Mouse (Mus musculus): Measurements from ENCODE around the gene Efhd1. TPM values are rescaled to one million over a fixed set of nuclear protein-coding genes. Genes with fewer than 3 reads are reported as not detected.
A peak's percentile ranks its signal among the peaks of the same experiment; 100 is the strongest.

Efhd1 gene
- polyA plus RNA-seq, 1 experiment from 2014 or later: not detected

GRCm38 (mm10) chr1:87316672-87317071, 52.5 kb downstream of the Efhd1 start:
- Histone ChIP-seq H3K36me3 (ENCODE audit: insufficient read depth) (no peaks in the 10 kb centered on the region), H3K27ac (ENCODE audit: low read depth) (no peak overlapping the region)

GRCm38 (mm10) chr1:87321071-87321470, 56.9 kb downstream of the Efhd1 start:
- Histone ChIP-seq H3K9ac (no peak overlapping the region), H3K27me3 (ENCODE audit: insufficient read depth, low read length) (no peaks in the 10 kb centered on the region), H3K4me2 (no peak overlapping the region), H3K9me3 (ENCODE audit: low read depth, low read length) (peaks cover 16% of the 10 kb centered on the region; the same call in 1 of the 2 replicates), H3K4me1 (ENCODE audit: insufficient read depth) (no peaks in the 10 kb centered on the region), H3K36me3 (ENCODE audit: insufficient read depth) (no peaks in the 10 kb centered on the region), H3K27ac (ENCODE audit: low read depth) (no peak overlapping the region), H3K4me3 (ENCODE audit: low read depth, low read length) (no peak overlapping the region)
- no peak for TF ChIP-seq CTCF (IDR thresholded peaks at IDR 0.05; ENCODE audit: low read depth)
- no peak for ATAC-seq (ENCODE audit: insufficient read depth)
- 7% methylated on average over 1 of the region's 1 CpGs for WGBS
- DNase-seq: no peak

More at GRCm38 (mm10) chr1:87316672-87317071, 52.5 kb downstream of the Efhd1 start:
- ATAC-seq (ENCODE audit: insufficient read depth) (no peak), DNase-seq (peak; percentile 78)
- TF ChIP-seq CTCF (IDR thresholded peaks at IDR 0.05; ENCODE audit: low read depth): no peak
- H3K9me3 ChIP-seq (ENCODE audit: low read depth, low read length): peaks cover 16% of the 10 kb centered on the region; the same call in 1 of the 2 replicates
- H3K4me2 ChIP-seq: no peak overlapping the region
- no peaks in the 10 kb centered on the region for H3K27me3 ChIP-seq (ENCODE audit: insufficient read depth, low read length)
- 18% methylated on average over 3 of the region's 3 CpGs for WGBS
- H3K4me1 ChIP-seq (ENCODE audit: insufficient read depth): no peaks in the 10 kb centered on the region
- no peak overlapping the region for H3K9ac ChIP-seq
- no peak overlapping the region for H3K4me3 ChIP-seq (ENCODE audit: low read depth, low read length)

- Histone ChIP-seq H3K27me3 (ENCODE audit: insufficient read depth, low read length) (no peaks in the 10 kb centered on the region), H3K27ac (ENCODE audit: low read depth) (no peak overlapping the region), H3K4me3 (ENCODE audit: low read depth, low read length) (no peak overlapping the region), H3K4me2 (no peak overlapping the region), H3K4me1 (ENCODE audit: insufficient read depth) (no peaks in the 10 kb centered on the region), H3K9me3 (ENCODE audit: low read depth, low read length) (peaks cover 16% of the 10 kb centered on the region; the same call in 1 of the 2 replicates), H3K36me3 (ENCODE audit: insufficient read depth) (no peaks in the 10 kb centered on the region), H3K9ac (no peak overlapping the region)
- TF ChIP-seq CTCF (IDR thresholded peaks at IDR 0.05; ENCODE audit: low read depth): no peak
- no peak for ATAC-seq (ENCODE audit: insufficient read depth)
- 95% methylated on average over 3 of the region's 3 CpGs for WGBS
- DNase-seq: no peak
Measured at GRCm38 (mm10) chr1:87322778-87323177, 58.6 kb downstream of the Efhd1 start.

GRCm38 (mm10) chr1:87324649-87325048, 60.5 kb downstream of the Efhd1 start:
- no peak for ATAC-seq (ENCODE audit: insufficient read depth)
- peaks cover 6% of the 10 kb centered on the region; the same call in 1 of the 2 replicates for H3K9me3 ChIP-seq (ENCODE audit: low read depth, low read length)

GRCm38 (mm10) chr1:87326742-87327163, 62.6 kb downstream of the Efhd1 start, which contains the start of gene Gigyf2:
Gigyf2 (plus strand) TSS chr1:87326998.
- H3K9ac ChIP-seq: peak within 1 kb of the TSS; percentile 95
- peak within 1 kb of the TSS; percentile 64 for H3K4me2 ChIP-seq
- under 1% methylated on average over 36 of the region's 36 CpGs for WGBS
- no peaks in the 10 kb centered on the region for H3K9me3 ChIP-seq (ENCODE audit: low read depth, low read length)
- H3K36me3 ChIP-seq (ENCODE audit: insufficient read depth): peaks cover 5% of the 10 kb centered on the region; the same call in 1 of the 2 replicates
- peak; percentile 96 for DNase-seq
- no peak for TF ChIP-seq CTCF (IDR thresholded peaks at IDR 0.05; ENCODE audit: low read depth)
- H3K4me3 ChIP-seq (ENCODE audit: low read depth, low read length): peak within 1 kb of the TSS; percentile 97
- no peaks in the 10 kb centered on the region for H3K4me1 ChIP-seq (ENCODE audit: insufficient read depth)
- H3K27ac ChIP-seq (ENCODE audit: low read depth): peak within 1 kb of the TSS; percentile 92
- ATAC-seq (ENCODE audit: insufficient read depth): peak; percentile 98
- H3K27me3 ChIP-seq (ENCODE audit: insufficient read depth, low read length): no peaks in the 10 kb centered on the region

More at GRCm38 (mm10) chr1:87324649-87325048, 60.5 kb downstream of the Efhd1 start:
- TF ChIP-seq CTCF (IDR thresholded peaks at IDR 0.05; ENCODE audit: low read depth): no peak
- DNase-seq: no peak
- Histone ChIP-seq H3K27ac (ENCODE audit: low read depth) (no peak overlapping the region), H3K4me1 (ENCODE audit: insufficient read depth) (no peaks in the 10 kb centered on the region), H3K36me3 (ENCODE audit: insufficient read depth) (0 out of 2 replicates have a peak, but pooled peaks cover under 1% of the 10 kb centered on the region), H3K27me3 (ENCODE audit: insufficient read depth, low read length) (no peaks in the 10 kb centered on the region), H3K4me3 (ENCODE audit: low read depth, low read length) (no peak overlapping the region), H3K9ac (no peak overlapping the region), H3K4me2 (no peak overlapping the region)

- DNase-seq (peak; percentile 40), ATAC-seq (ENCODE audit: insufficient read depth) (peak; percentile 83)
- Histone ChIP-seq H3K36me3 (ENCODE audit: insufficient read depth) (peaks cover 7% of the 10 kb centered on the region; the same call in 1 of the 2 replicates), H3K4me3 (ENCODE audit: low read depth, low read length) (peak overlapping the region; percentile 97), H3K27ac (ENCODE audit: low read depth) (peak overlapping the region; percentile 92), H3K27me3 (ENCODE audit: insufficient read depth, low read length) (no peaks in the 10 kb centered on the region), H3K4me1 (ENCODE audit: insufficient read depth) (no peaks in the 10 kb centered on the region), H3K9ac (peak overlapping the region; percentile 95), H3K4me2 (peak overlapping the region; percentile 64), H3K9me3 (ENCODE audit: low read depth, low read length) (no peaks in the 10 kb centered on the region)
- under 1% methylated on average over 50 of the region's 53 CpGs for WGBS
- TF ChIP-seq CTCF (IDR thresholded peaks at IDR 0.05; ENCODE audit: low read depth): no peak
Measured at GRCm38 (mm10) chr1:87327165-87327861, 63.1 kb downstream of the Efhd1 start.

GRCm38 (mm10) chr1:87331774-87332173, 67.6 kb downstream of the Efhd1 start:
- WGBS: 89% methylated on average over 4 of the region's 4 CpGs
- DNase-seq (no peak), ATAC-seq (ENCODE audit: insufficient read depth) (no peak)
- Histone ChIP-seq H3K9me3 (ENCODE audit: low read depth, low read length) (no peaks in the 10 kb centered on the region), H3K27me3 (ENCODE audit: insufficient read depth, low read length) (no peaks in the 10 kb centered on the region), H3K4me2 (no peak overlapping the region), H3K4me1 (ENCODE audit: insufficient read depth) (no peaks in the 10 kb centered on the region), H3K36me3 (ENCODE audit: insufficient read depth) (peaks cover 38% of the 10 kb centered on the region), H3K9ac (no peak overlapping the region), H3K4me3 (ENCODE audit: low read depth, low read length) (no peak overlapping the region), H3K27ac (ENCODE audit: low read depth) (no peak overlapping the region)
- TF ChIP-seq CTCF (IDR thresholded peaks at IDR 0.05; ENCODE audit: low read depth): no peak
